Comparison of ENCODE assay signal across 21 mouse cellular contexts in genomic region chr14:25789946-25790345, GRCm38 (mm10). TPM values are rescaled to one million over a fixed set of nuclear protein-coding genes. Genes with fewer than 3 reads are reported as not detected.
DNase-seq lines count a peak whose midpoint lies in the region; ATAC-seq and TF ChIP-seq lines count a peak whose summit lies in the region.
"Had no signal": no experiment of that assay in that cellular context is flagged by ENCODE, and none has a peak within 500 bp of the region (broad histone marks: within the 10 kb centered on the region; RNA-seq: fewer than 3 reads in every experiment).

No protein-coding gene starts in this region.

- no peak overlapping the region for H3ac ChIP-seq in myocyte (ENCODE audit: control insufficient read depth, insufficient read length)

- no peaks in the 10 kb centered on the region for H3K4me1 ChIP-seq in forebrain, embryonic 12.5 days
- H3K4me1 ChIP-seq: hindbrain, embryonic 13.5 days had no signal

- peak overlapping the region; percentile 28 for H3K4me2 ChIP-seq in myocyte (ENCODE audit: low read depth)
- H3K4me2 ChIP-seq in forebrain, embryonic 12.5 days, result no peak overlapping the region
- H3K4me2 ChIP-seq: embryonic facial prominence, embryonic 15.5 days; heart, embryonic 11.5 days; heart, embryonic 15.5 days; hindbrain, embryonic 13.5 days had no signal

- intact Hi-C loops in gastrocnemius, postnatal 36 days (cut with DNase I), result no loop called here

- peak; percentile 59 for DNase-seq in gastrocnemius, adult 18-20 months (ENCODE audit: low spot score)
- no peak for DNase-seq in gastrocnemius, postnatal 36 days
- DNase-seq in 3T3-L1 (ENCODE audit: low read depth, low spot score) (peak; percentile 19), adipocyte (ENCODE audit: low spot score) (peak; percentile 23)
- no peak for DNase-seq in cerebellum, adult 18-20 months
- DNase-seq: adrenal gland, postnatal 10 days; cerebellum, adult 11-12 months; cerebellum, adult 9-11 months; cerebellum, postnatal 36 days; heart, adult 2 months; heart, postnatal 14 days had no signal

- H3K4me3 ChIP-seq in myocyte, result no peak overlapping the region
- no peak overlapping the region for H3K4me3 ChIP-seq in forebrain, embryonic 12.5 days (replicated peaks)
- H3K4me3 ChIP-seq: embryonic facial prominence, embryonic 15.5 days; erythroblast, embryonic 14.5 days; heart, adult 2 months; heart, embryonic 15.5 days; hindbrain, embryonic 13.5 days had no signal

- 54% methylated on average over 1 of the region's 1 CpGs for WGBS in forebrain, embryonic 12.5 days

- H3K9ac ChIP-seq in forebrain, embryonic 12.5 days, result no peak overlapping the region
- H3K9ac ChIP-seq: embryonic facial prominence, embryonic 15.5 days; heart, embryonic 15.5 days; hindbrain, embryonic 13.5 days had no signal

- H3K27ac ChIP-seq in forebrain, embryonic 12.5 days, result no peak overlapping the region
- H3K27ac ChIP-seq: embryonic facial prominence, embryonic 15.5 days; heart, adult 2 months; heart, embryonic 15.5 days; hindbrain, embryonic 13.5 days; hindbrain, postnatal 0 days had no signal

- TF ChIP-seq POLR2A in myocyte (IDR thresholded peaks at IDR 0.05; ENCODE audit: insufficient read length, low read depth), result no peak

- ATAC-seq in forebrain, embryonic 12.5 days (ENCODE audit: low FRiP score), result no peak
- ATAC-seq: forebrain, embryonic 16.5 days; hindbrain, postnatal 0 days had no signal

- H3K27me3 ChIP-seq in myocyte (ENCODE audit: control insufficient read depth, insufficient read depth, insufficient read length), result no peaks in the 10 kb centered on the region
- H3K27me3 ChIP-seq in forebrain, embryonic 12.5 days, result 0 out of 2 replicates have a peak, but pooled peaks cover 5% of the 10 kb centered on the region
- H3K27me3 ChIP-seq: CH12.LX; embryonic facial prominence, embryonic 15.5 days; heart, embryonic 15.5 days; hindbrain, embryonic 13.5 days had no signal

- H3K9me3 ChIP-seq in forebrain, embryonic 12.5 days, result no peaks in the 10 kb centered on the region
- H3K9me3 ChIP-seq: embryonic facial prominence, embryonic 15.5 days; heart, embryonic 15.5 days; hindbrain, embryonic 13.5 days had no signal

- no peaks in the 10 kb centered on the region for H3K36me3 ChIP-seq in myocyte (ENCODE audit: control insufficient read depth, insufficient read depth)
- H3K36me3 ChIP-seq in forebrain, embryonic 12.5 days (replicated peaks), result no peaks in the 10 kb centered on the region
- H3K36me3 ChIP-seq: embryonic facial prominence, embryonic 15.5 days; heart, embryonic 15.5 days; hindbrain, embryonic 13.5 days had no signal

- no peaks in the 10 kb centered on the region for H3K79me2 ChIP-seq in myocyte (ENCODE audit: control insufficient read depth, insufficient read depth)

TF ChIP-seq in myocyte, 11 proteins besides CTCF, POLR2A, EP300 and RAD21:
- peak; percentile 44; the same call in 1 of the 2 replicates for TF ChIP-seq CEBPB (IDR thresholded peaks at IDR 0.05; ENCODE audit: insufficient read depth, poor library complexity, severe bottlenecking)
- no peak for TF ChIP-seq TCF12 (IDR thresholded peaks at IDR 0.05; ENCODE audit: insufficient read depth, poor library complexity, severe bottlenecking)
- no peak for TF ChIP-seq REST (IDR thresholded peaks at IDR 0.05; ENCODE audit: insufficient read depth, insufficient read length)

RNA-seq across cellular contexts. Expression of gene Zcchc24, which starts 21.1 kb away (rescaled TPM):
- 10 to 100 TPM; 53.7 to 60.4 TPM for total RNA-seq in gastrocnemius, adult 18-20 months (2021)
- 10 to 100 TPM; 38.4 to 49.4 TPM for total RNA-seq in gastrocnemius, postnatal 36 days (2021)
- 86.2 TPM for polyA plus RNA-seq in myocyte (2012; fragmentation: generic; extraction: Trizol)
- polyA plus RNA-seq in forebrain, embryonic 12.5 days (2016; fragmentation: Nextera tagmentation; extraction: Ambion mirVana), result 12.3 and 14.2 TPM in 2 replicates

RNA-seq across cellular contexts. Expression of gene Anxa11, which starts 52.0 kb away (rescaled TPM):
- 100 to 1,000 TPM; 100 to 102 TPM for total RNA-seq in gastrocnemius, adult 18-20 months (2021)
- 10 to 100 TPM; 90.7 to 93.7 TPM for total RNA-seq in gastrocnemius, postnatal 36 days (2021)
- polyA plus RNA-seq in myocyte (2012; fragmentation: generic; extraction: Trizol), result 140 TPM
- 3.2 and 4.6 TPM in 2 replicates for polyA plus RNA-seq in forebrain, embryonic 12.5 days (2016; fragmentation: Nextera tagmentation; extraction: Ambion mirVana)

Comparison
In these comparisons a context has a peak if more than half of its experiments do, and no peak if none do; other contexts are left out.
1. DNase-seq: peak in gastrocnemius, adult 18-20 months (single experiment), 3T3-L1 (single experiment) and adipocyte (single experiment); none in gastrocnemius, postnatal 36 days (0 of 2) and cerebellum, adult 18-20 months (0 of 2).